Mouse (Mus musculus) liver, embryonic 12.5 days (tissue): ENCODE results near the gene Sp9. TPM values are rescaled to one million over a fixed set of nuclear protein-coding genes. Genes with fewer than 3 reads are reported as not detected.

Source experiments
- ATAC-seq: fragments of 200-750 bp; cut with Nextera tagmentation; 2 replicates; pipeline ENCODE4 v1.8.0; 2017; ENCODE audit warnings: moderate number of reproducible peaks, mild to moderate bottlenecking, moderate library complexity
- H3K27ac ChIP-seq: fragments of 300-500 bp; sonication (generic); 2 replicates; pipeline ENCODE4 v1.5.1; 2016; ENCODE audit warnings: mild to moderate bottlenecking
- H3K27me3 ChIP-seq: fragments of 300-500 bp; sonication (generic); replicated peaks from 2 replicates; pipeline ENCODE4 v1.6.1; 2016; ENCODE audit warnings: mild to moderate bottlenecking, moderate library complexity
- H3K36me3 ChIP-seq: fragments of 300-500 bp; sonication (generic); 2 replicates; pipeline ENCODE4 v1.6.1; 2016; ENCODE audit warnings: mild to moderate bottlenecking, moderate library complexity
- H3K4me1 ChIP-seq: fragments of 300-500 bp; sonication (generic); 2 replicates; pipeline ENCODE4 v1.6.1; 2016
- H3K4me2 ChIP-seq: fragments of 300-500 bp; sonication (generic); 2 replicates; pipeline ENCODE4 v1.6.1; 2016; ENCODE audit warnings: mild to moderate bottlenecking, moderate library complexity
- H3K4me3 ChIP-seq: fragments of 300-500 bp; sonication (generic); 2 replicates; pipeline ENCODE4 v1.5.1; 2016; ENCODE audit warnings: mild to moderate bottlenecking, moderate library complexity
- H3K9ac ChIP-seq: fragments of 300-500 bp; sonication (generic); 2 replicates; pipeline ENCODE4 v1.6.1; 2016; ENCODE audit warnings: mild to moderate bottlenecking, moderate library complexity
- H3K9me3 ChIP-seq: fragments of 300-500 bp; sonication (generic); replicated peaks from 2 replicates; pipeline ENCODE4 v1.6.1; 2016; ENCODE audit warnings: mild to moderate bottlenecking, moderate library complexity
- WGBS: fragments of 180-500 bp; shearing (Covaris S2); methylation state at CpG from one replicate; pipeline ENCODE4 v1.1.7; 2016; ENCODE audit not compliant: insufficient replicate concordance; 5-methylcytosine and 5-hydroxymethylcytosine counted together
- polyA plus RNA-seq: library from polyadenylated mRNA; unstranded; fragments of >200 nt; fragmentation: Nextera tagmentation; extraction: Ambion mirVana; gene quantifications from 2 replicates; pipeline ENCODE4 v1.2.1, GENCODE M21; 2016

Gene Sp9
- polyA plus RNA-seq, 1 experiment from 2014 or later: not detected

DNA sequence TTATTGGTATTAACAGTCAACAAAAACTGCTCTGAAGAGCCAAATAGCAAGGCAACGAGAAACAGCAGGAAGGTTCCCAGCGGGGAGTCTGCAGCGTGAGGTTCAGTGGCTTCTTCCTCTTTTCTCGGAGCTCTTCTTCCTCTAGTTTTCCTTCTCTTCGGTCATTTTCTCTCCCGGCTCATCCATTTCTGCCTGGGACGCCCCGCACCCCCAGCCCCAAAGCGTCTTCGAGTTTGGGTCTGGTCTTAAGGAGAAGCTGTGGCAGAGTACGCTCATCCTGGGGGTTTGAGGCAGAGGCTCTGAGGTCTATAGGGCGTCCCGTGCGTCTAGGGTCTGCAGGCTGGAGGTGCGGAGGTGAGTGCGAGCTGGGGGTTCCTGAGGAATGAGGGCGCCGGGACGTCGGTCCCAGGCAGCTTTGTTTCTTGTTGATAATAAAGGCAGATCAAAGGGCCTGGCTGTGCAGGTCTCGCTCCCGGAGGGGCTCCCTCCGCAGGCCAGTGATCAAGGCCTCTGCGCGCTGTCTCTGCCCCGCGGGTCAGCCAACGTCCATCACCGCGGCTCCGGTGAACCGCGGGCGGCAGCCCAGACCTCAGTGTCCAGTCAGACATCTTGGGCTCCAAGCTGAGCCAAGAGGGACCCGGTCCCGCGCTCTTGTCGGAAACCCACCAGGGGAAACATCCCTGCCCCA is 5.4 kb downstream of the Sp9 start:
- Histone ChIP-seq H3K4me2 (peak overlapping the region; percentile 24; the same call in 1 of the 2 replicates), H3K4me3 (0 out of 2 replicates have a peak overlapping the region, but pooled peaks have one; percentile 11), H3K27ac (no peak overlapping the region), H3K36me3 (no peaks in the 10 kb centered on the region), H3K9ac (no peak overlapping the region), H3K27me3 (peaks cover 93% of the 10 kb centered on the region), H3K9me3 (no peaks in the 10 kb centered on the region), H3K4me1 (peaks cover 60% of the 10 kb centered on the region)
- 1% methylated on average over 38 of the region's 38 CpGs for WGBS
- ATAC-seq: no peak

DNA sequence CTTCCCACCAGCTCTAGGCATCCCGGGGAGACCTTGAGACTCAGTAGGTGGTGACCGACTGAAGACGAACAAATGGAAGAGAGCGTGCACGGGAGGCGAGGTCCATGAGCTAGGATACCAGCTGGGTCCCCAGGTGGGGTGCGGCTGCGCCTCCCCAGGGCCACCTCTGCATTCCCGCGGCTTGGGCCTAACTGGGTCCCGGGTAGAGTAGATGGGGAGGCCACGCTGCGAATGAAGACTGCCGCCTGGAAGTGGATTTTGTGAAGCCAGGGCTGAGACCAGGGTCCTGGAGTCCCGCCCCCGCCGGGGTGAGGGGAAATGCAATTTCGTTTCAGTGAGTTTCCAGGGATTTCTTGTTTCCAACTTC is 6.0 kb downstream of the Sp9 start:
- 0 out of 2 replicates have a peak overlapping the region, but pooled peaks have one; percentile 11 for H3K4me3 ChIP-seq
- H3K9me3 ChIP-seq: no peaks in the 10 kb centered on the region
- H3K27ac ChIP-seq: no peak overlapping the region
- H3K4me2 ChIP-seq: peak overlapping the region; percentile 24; the same call in 1 of the 2 replicates
- H3K27me3 ChIP-seq: peaks cover 91% of the 10 kb centered on the region
- 7% methylated on average over 18 of the region's 18 CpGs for WGBS
- ATAC-seq: no peak
- H3K9ac ChIP-seq: no peak overlapping the region
- no peaks in the 10 kb centered on the region for H3K36me3 ChIP-seq
- peaks cover 55% of the 10 kb centered on the region for H3K4me1 ChIP-seq

DNA sequence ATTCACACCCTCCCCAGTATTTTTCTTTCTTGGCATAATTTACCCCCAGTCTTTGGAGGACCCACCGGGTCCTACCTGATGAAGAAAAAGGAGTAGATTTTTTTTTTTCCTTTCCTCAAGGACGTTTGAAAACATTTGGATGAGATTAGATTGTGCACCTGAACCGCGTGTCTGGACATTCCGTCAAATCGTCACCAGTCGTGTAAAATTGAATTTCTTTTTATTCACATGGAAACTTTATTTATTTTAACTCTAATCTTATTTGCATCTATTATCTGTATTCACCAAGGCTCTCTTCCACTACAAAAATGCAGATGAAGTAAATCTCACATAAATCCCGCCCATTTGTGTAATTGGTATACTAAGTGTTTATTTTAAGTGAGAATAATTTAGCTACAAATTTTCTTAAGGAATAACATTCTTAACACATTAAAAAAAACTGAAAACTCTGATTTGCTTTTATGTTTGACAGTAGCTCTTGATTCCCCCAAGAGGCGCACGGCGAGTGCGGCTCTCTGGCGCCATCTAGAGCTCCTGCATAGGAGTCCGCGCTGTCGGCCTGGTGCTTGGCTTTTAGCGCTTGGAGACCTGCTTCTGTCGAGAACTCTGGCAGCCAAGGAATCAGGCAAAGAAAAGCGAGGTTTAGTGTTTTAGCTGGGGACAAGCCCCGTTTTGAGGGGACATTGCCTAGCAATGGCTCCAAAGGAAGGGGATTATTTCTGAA is 6.6 kb downstream of the Sp9 start:
- WGBS: 2% methylated on average over 20 of the region's 20 CpGs
- Histone ChIP-seq H3K36me3 (no peaks in the 10 kb centered on the region), H3K9ac (no peak overlapping the region), H3K27me3 (peaks cover 86% of the 10 kb centered on the region), H3K9me3 (no peaks in the 10 kb centered on the region), H3K27ac (no peak overlapping the region), H3K4me2 (peak overlapping the region; percentile 45), H3K4me1 (peaks cover 49% of the 10 kb centered on the region), H3K4me3 (peak overlapping the region; percentile 25)
- 0 out of 2 replicates have a peak, but pooled peaks have one; percentile 62 for ATAC-seq

DNA sequence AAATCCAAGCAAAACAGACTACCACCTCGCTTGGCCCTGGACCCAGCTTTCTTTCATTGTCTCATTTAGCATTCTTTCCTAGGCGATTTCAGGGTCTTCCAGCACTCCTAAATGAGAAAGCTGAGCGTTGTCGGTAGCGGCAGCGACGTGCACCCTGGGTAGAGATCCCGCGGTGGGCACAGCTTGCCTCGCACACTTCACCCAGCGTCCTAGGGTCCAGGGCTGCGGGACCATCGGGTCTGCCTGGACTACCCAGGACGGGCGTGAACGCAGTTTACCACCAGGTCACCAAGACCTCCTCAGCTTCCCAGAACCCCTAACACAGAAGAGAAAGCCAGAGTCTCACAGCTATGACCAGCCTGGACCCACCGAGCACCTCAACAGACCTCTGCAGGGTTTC is 7.1 kb downstream of the Sp9 start:
- H3K9ac ChIP-seq: no peak overlapping the region
- no peak overlapping the region for H3K27ac ChIP-seq
- no peaks in the 10 kb centered on the region for H3K36me3 ChIP-seq
- H3K4me2 ChIP-seq: peak overlapping the region; percentile 45
- WGBS: 2% methylated on average over 17 of the region's 17 CpGs
- H3K4me1 ChIP-seq: peaks cover 43% of the 10 kb centered on the region
- peak overlapping the region; percentile 25 for H3K4me3 ChIP-seq
- no peaks in the 10 kb centered on the region for H3K9me3 ChIP-seq
- H3K27me3 ChIP-seq: peaks cover 80% of the 10 kb centered on the region
- ATAC-seq: peak; percentile 30; the same call in 1 of the 2 replicates

GRCm38 (mm10) chr2:73279271-73280038 is 7.7 kb downstream of the Sp9 start:
- H3K36me3 ChIP-seq: no peaks in the 10 kb centered on the region
- H3K4me3 ChIP-seq: peak overlapping the region; percentile 25
- ATAC-seq: no peak
- H3K9ac ChIP-seq: no peak overlapping the region
- peak overlapping the region; percentile 45 for H3K4me2 ChIP-seq
- peaks cover 37% of the 10 kb centered on the region for H3K4me1 ChIP-seq
- 3% methylated on average over 31 of the region's 31 CpGs for WGBS
- peaks cover 74% of the 10 kb centered on the region for H3K27me3 ChIP-seq
- H3K9me3 ChIP-seq: no peaks in the 10 kb centered on the region
- no peak overlapping the region for H3K27ac ChIP-seq

- peak overlapping the region; percentile 31 for H3K4me3 ChIP-seq
These were observed 8.8 kb downstream of the Sp9 start for GRCm38 (mm10) chr2:73280356-73281047.

DNA sequence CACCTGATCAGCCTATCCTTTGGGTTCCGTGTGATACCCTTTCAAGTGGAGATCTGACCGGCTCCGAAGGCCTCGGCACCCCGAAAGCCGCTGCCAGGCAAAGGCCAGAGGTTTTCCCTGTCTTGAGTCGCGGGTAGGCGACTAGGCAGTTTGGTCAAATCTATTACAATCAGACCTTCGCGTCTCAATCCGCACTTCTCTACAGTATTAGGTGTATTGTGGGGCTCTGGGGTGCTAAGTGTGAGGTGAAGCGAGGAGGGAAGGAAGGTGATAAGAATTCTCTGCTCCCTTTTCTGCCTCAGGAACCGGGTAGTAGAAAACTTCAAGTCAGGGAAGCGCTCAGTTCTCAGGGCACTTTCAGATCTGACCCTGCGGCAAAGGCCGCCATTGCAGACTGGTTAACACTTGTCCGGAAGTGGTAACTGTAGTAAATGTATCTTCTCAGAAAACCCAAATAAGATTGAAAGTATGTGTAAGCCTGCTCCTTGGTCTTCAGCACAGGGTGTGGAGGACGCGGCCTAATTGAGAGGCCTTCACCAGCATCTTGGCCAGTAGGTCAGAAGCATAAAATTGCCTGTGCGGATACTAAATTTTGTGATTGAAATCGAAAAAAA is 9.4 kb downstream of the Sp9 start:
- Histone ChIP-seq H3K9ac (no peak overlapping the region), H3K36me3 (peaks cover 7% of the 10 kb centered on the region), H3K4me3 (peak overlapping the region; percentile 31), H3K9me3 (no peaks in the 10 kb centered on the region), H3K4me2 (peak overlapping the region; percentile 44), H3K27ac (no peak overlapping the region), H3K4me1 (peaks cover 33% of the 10 kb centered on the region), H3K27me3 (peaks cover 63% of the 10 kb centered on the region)
- WGBS: 9% methylated on average over 22 of the region's 22 CpGs
- no peak for ATAC-seq

More at GRCm38 (mm10) chr2:73280356-73281047, 8.8 kb downstream of the Sp9 start:
- no peak for ATAC-seq
- peaks cover 33% of the 10 kb centered on the region for H3K4me1 ChIP-seq
- WGBS: 6% methylated on average over 33 of the region's 33 CpGs
- H3K36me3 ChIP-seq: peaks cover 5% of the 10 kb centered on the region
- H3K9me3 ChIP-seq: no peaks in the 10 kb centered on the region
- peaks cover 69% of the 10 kb centered on the region for H3K27me3 ChIP-seq
- no peak overlapping the region for H3K9ac ChIP-seq
- H3K4me2 ChIP-seq: peak overlapping the region; percentile 44
- no peak overlapping the region for H3K27ac ChIP-seq

DNA sequence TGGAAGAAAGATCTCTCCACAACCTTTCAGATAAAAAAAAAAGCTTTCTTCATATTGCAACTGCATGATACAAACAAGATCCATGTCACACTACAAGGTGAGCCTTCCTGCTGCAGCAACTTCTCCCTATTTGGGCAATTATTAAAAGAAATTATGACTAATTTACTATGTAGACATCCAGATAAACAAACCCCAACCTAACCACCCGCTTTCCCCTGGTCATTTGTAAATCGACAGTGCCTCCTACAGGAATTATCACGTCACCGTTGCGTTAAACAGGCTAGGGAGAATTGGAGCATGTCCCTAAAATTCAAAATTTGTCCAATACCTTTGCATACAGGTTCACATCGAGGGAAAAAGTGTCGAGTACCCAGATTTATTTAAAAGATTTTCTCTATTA is 10.0 kb downstream of the Sp9 start:
- H3K27ac ChIP-seq: no peak overlapping the region
- peaks cover 33% of the 10 kb centered on the region for H3K4me1 ChIP-seq
- peak overlapping the region; percentile 13; the same call in 1 of the 2 replicates for H3K4me3 ChIP-seq
- H3K9ac ChIP-seq: no peak overlapping the region
- H3K27me3 ChIP-seq: peaks cover 58% of the 10 kb centered on the region
- WGBS: 9% methylated on average over 7 of the region's 7 CpGs
- ATAC-seq: no peak
- peak overlapping the region; percentile 44 for H3K4me2 ChIP-seq
- H3K9me3 ChIP-seq: no peaks in the 10 kb centered on the region
- H3K36me3 ChIP-seq: peaks cover 12% of the 10 kb centered on the region

DNA sequence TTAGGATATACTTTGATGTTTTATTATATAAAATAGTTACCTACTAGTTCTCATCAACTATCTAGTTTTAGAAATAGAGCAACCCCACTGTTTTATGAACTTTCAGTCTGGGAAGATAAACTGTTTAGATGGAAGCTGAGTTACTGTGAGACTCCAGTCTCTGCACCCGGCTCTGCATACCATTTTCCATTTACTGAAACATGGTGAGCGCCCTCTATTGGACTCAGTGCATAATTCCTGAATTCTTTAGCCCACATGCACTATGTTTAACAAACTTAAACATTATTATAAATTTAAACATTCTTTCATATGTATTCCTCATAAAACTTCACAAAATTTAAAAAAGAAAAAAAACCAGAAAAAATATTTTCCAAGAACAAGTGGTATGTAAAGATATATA is 13.9 kb downstream of the Sp9 start:
- H3K4me2 ChIP-seq: no peak overlapping the region
- no peak overlapping the region for H3K27ac ChIP-seq
- no peak overlapping the region for H3K9ac ChIP-seq
- H3K9me3 ChIP-seq: no peaks in the 10 kb centered on the region
- ATAC-seq: no peak
- peaks cover 7% of the 10 kb centered on the region for H3K4me1 ChIP-seq
- H3K36me3 ChIP-seq: peaks cover 46% of the 10 kb centered on the region
- no peak overlapping the region for H3K4me3 ChIP-seq
- 17% methylated on average over 2 of the region's 2 CpGs for WGBS
- peaks cover 19% of the 10 kb centered on the region for H3K27me3 ChIP-seq

DNA sequence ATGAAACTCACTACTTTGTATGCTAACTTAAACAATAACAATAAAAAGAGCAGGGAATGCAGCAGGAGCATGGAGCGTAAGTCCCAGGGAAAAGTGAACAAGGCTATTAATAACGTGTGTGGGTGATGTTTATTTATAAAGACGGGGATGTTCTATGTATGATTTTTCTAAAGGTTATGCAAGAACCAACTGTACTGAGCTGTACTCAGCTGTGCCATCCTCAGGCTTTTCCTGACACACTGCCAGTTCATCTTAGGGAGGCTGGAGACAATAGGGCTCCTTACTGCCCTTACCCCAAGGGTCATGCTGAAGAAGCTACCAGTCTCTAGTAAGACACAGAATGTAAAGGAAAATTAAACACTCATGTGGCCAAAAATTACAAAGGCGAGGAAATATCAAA is 19.4 kb downstream of the Sp9 start:
- no peak for ATAC-seq
- Histone ChIP-seq H3K9me3 (no peaks in the 10 kb centered on the region), H3K36me3 (peaks cover 82% of the 10 kb centered on the region), H3K4me2 (no peak overlapping the region), H3K9ac (no peak overlapping the region), H3K4me3 (no peak overlapping the region), H3K4me1 (peaks cover 13% of the 10 kb centered on the region), H3K27me3 (no peaks in the 10 kb centered on the region), H3K27ac (no peak overlapping the region)
- 87% methylated on average over 4 of the region's 4 CpGs for WGBS

- Histone ChIP-seq H3K9me3 (no peaks in the 10 kb centered on the region), H3K36me3 (peaks cover 79% of the 10 kb centered on the region), H3K27me3 (no peaks in the 10 kb centered on the region), H3K27ac (0 out of 2 replicates have a peak overlapping the region, but pooled peaks have one; percentile 48), H3K4me2 (no peak overlapping the region), H3K4me1 (peaks cover 30% of the 10 kb centered on the region), H3K9ac (no peak overlapping the region), H3K4me3 (no peak overlapping the region)
- 53% methylated on average over 7 of the region's 7 CpGs for WGBS
- peak; percentile 59 for ATAC-seq
These were observed 23.3 kb downstream of the Sp9 start for GRCm38 (mm10) chr2:73295023-73295422.
